Mouse (Mus musculus) heart, adult 2 months (tissue): ENCODE results near the gene Lyl1.

Experiments
- CTCF ChIP-seq: fragments of 200-600 bp; IDR thresholded peaks from 2 replicates; pipeline ENCODE4 v1.8.1; 2022; ENCODE audit warnings: antibody characterized with exemption, mild to moderate bottlenecking, moderate library complexity
- EP300 ChIP-seq: fragments of 200-500 bp; IDR thresholded peaks from 2 replicates; pipeline ENCODE4 v1.6.1; 2011; ENCODE audit warnings: low read depth, low read length, control low read depth; ENCODE audit not compliant: insufficient read depth

DNA sequence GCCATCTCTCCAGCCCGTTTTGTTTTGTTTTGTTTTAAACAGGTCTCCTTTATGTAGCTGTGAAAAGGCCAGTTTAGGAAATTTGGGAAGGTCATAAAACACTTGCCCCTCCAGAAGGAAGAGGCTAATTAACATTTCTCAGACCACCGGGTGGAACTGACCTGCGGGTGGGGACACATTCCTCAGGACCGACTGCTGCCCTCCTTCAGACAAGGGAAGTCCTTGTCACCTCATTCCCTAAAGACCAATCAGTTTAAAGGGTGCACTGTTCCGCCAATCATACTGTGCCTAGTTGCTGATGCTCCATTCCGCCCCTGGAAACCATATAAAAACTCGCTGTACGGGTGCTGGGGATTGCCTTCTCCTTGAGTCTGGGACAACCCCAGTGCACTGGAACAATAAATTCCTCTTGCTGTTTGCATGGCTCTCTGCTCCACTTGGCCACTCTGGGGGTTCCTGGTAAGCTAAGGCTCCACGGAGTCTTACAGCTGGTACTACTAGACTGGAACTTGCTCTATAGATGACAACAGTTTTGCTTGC, 48.1 kb upstream of the Lyl1 start:
- no peak for TF ChIP-seq EP300
- TF ChIP-seq CTCF = no peak
